Mouse (Mus musculus): ENCODE data around the gene Usp40.

- no peak for TF ChIP-seq CTCF (IDR thresholded peaks at IDR 0.05; ENCODE audit: insufficient read depth, low read length)
- TF ChIP-seq POLR2A (IDR thresholded peaks at IDR 0.05; ENCODE audit: borderline replicate concordance, extremely low read depth, low read depth, low read length): no peak
Measured at GRCm38 (mm10) chr1:87909565-87909964, 98.8 kb downstream of the Usp40 start.
